Mouse (Mus musculus): ENCODE measurements around the gene Vps25. TPM values are rescaled to one million over a fixed set of nuclear protein-coding genes. Genes with fewer than 3 reads are reported as not detected.

The Vps25 gene
- polyA plus RNA-seq (2012; rRNA removed) = 82.9 and 97.4 TPM in 2 replicates

GRCm38 (mm10) chr11:101253613-101254389 is at the start of gene Vps25:
Gene Vps25, plus strand, starts transcription at chr11:101253707.
- peak; percentile 87 for DNase-seq
- Histone ChIP-seq H3K4me1 (ENCODE audit: control insufficient read depth, insufficient read depth, low read length) (peaks cover 5% of the 10 kb centered on the region), H3K4me3 (replicated peaks; ENCODE audit: extremely low read depth, low read depth, low read length) (peak within 1 kb of the TSS; percentile 97)
- under 1% methylated on average over 40 of the region's 40 CpGs for WGBS
- TF ChIP-seq POLR2A (IDR thresholded peaks at IDR 0.05; ENCODE audit: borderline replicate concordance, extremely low read depth, low read depth, low read length) (peak; percentile 96), CTCF (IDR thresholded peaks at IDR 0.05; ENCODE audit: insufficient read depth, low read length) (no peak)

- 25% methylated on average over 3 of the region's 3 CpGs for WGBS
- TF ChIP-seq CTCF (IDR thresholded peaks at IDR 0.05; ENCODE audit: insufficient read depth, low read length) = peak; percentile 47; the same call in 1 of the 2 replicates
- no peak for TF ChIP-seq POLR2A (IDR thresholded peaks at IDR 0.05; ENCODE audit: borderline replicate concordance, extremely low read depth, low read depth, low read length)
- no peak overlapping the region for H3K4me3 ChIP-seq (replicated peaks; ENCODE audit: extremely low read depth, low read depth, low read length)
- no peaks in the 10 kb centered on the region for H3K4me1 ChIP-seq (ENCODE audit: control insufficient read depth, insufficient read depth, low read length)
- no peak for DNase-seq
Measured at GRCm38 (mm10) chr11:101211970-101212369, 41.5 kb upstream of the Vps25 start.

- TF ChIP-seq POLR2A (IDR thresholded peaks at IDR 0.05; ENCODE audit: borderline replicate concordance, extremely low read depth, low read depth, low read length) (no peak), CTCF (IDR thresholded peaks at IDR 0.05; ENCODE audit: insufficient read depth, low read length) (no peak)
- Histone ChIP-seq H3K4me3 (replicated peaks; ENCODE audit: extremely low read depth, low read depth, low read length) (no peak overlapping the region), H3K4me1 (ENCODE audit: control insufficient read depth, insufficient read depth, low read length) (peaks cover 4% of the 10 kb centered on the region; the same call in 1 of the 2 replicates)
- 88% methylated on average over 5 of the region's 5 CpGs for WGBS
- no peak for DNase-seq
Measured at GRCm38 (mm10) chr11:101216936-101217335, 36.6 kb upstream of the Vps25 start.

DNA sequence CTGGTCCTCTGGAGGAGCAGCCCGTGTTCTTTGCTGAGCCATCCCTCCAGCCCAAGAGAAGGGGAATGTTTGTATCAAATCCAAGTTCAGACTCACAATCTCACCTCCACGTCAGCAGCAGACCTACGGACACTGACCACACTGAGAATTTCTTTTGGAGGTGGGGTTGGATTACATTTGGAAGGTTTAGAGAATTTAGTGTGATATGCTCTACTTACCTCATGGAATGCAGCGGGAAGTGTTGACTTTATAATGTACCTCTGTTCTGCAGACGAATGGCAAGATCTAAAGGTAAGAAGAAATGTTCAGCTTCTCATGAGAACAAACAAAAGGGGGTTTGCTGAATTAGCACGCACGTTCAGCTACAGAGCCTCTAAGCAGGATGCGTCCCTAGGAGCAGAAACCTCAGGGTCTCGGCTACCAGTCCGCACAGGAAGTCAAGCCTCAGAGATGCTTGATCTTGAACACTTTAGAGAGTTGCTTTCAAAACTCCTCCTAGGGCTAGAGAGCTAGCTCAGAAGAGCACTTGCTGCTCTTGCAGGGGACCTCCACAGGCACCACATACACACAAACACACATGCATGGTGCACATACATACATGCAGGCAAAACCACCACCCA is 35.0 kb upstream of the Vps25 start:
- no peak overlapping the region for H3K4me3 ChIP-seq (replicated peaks; ENCODE audit: extremely low read depth, low read depth, low read length)
- no peak for TF ChIP-seq CTCF (IDR thresholded peaks at IDR 0.05; ENCODE audit: insufficient read depth, low read length)
- peaks cover 4% of the 10 kb centered on the region; the same call in 1 of the 2 replicates for H3K4me1 ChIP-seq (ENCODE audit: control insufficient read depth, insufficient read depth, low read length)
- 71% methylated on average over 10 of the region's 10 CpGs for WGBS
- DNase-seq = no peak

DNA sequence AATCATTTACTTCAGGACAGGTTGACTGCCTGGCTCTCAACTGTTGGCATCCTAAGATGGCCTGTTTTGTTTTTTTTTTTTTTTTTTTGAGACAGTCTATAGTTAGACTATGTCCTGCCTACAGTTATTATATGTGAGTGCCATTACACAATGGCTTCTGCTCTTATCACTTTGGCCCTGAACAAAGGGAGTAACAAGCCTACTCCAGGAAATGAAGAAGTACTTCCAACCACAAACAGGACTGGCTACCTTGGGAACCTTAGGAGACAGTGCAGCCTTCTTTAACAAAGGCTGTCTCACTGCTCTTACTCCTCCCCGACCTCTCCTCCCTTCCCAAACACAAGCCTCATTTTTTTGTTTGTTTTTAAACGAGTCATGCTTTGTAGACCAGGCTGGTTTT is 32.7 kb upstream of the Vps25 start:
- Histone ChIP-seq H3K4me1 (ENCODE audit: control insufficient read depth, insufficient read depth, low read length) (peaks cover 6% of the 10 kb centered on the region; the same call in 1 of the 2 replicates), H3K4me3 (replicated peaks; ENCODE audit: extremely low read depth, low read depth, low read length) (no peak overlapping the region)
- TF ChIP-seq CTCF (IDR thresholded peaks at IDR 0.05; ENCODE audit: insufficient read depth, low read length) (no peak), POLR2A (IDR thresholded peaks at IDR 0.05; ENCODE audit: borderline replicate concordance, extremely low read depth, low read depth, low read length) (no peak)
- no peak for DNase-seq
- WGBS = 21% methylated on average over 2 of the region's 2 CpGs

- DNase-seq = no peak
- Histone ChIP-seq H3K4me1 (ENCODE audit: control insufficient read depth, insufficient read depth, low read length) (peaks cover 6% of the 10 kb centered on the region; the same call in 1 of the 2 replicates), H3K4me3 (replicated peaks; ENCODE audit: extremely low read depth, low read depth, low read length) (no peak overlapping the region)
- 41% methylated on average over 8 of the region's 8 CpGs for WGBS
- TF ChIP-seq CTCF (IDR thresholded peaks at IDR 0.05; ENCODE audit: insufficient read depth, low read length) (no peak), POLR2A (IDR thresholded peaks at IDR 0.05; ENCODE audit: borderline replicate concordance, extremely low read depth, low read depth, low read length) (no peak)
Measured at GRCm38 (mm10) chr11:101221306-101221986, 32.1 kb upstream of the Vps25 start.

DNA sequence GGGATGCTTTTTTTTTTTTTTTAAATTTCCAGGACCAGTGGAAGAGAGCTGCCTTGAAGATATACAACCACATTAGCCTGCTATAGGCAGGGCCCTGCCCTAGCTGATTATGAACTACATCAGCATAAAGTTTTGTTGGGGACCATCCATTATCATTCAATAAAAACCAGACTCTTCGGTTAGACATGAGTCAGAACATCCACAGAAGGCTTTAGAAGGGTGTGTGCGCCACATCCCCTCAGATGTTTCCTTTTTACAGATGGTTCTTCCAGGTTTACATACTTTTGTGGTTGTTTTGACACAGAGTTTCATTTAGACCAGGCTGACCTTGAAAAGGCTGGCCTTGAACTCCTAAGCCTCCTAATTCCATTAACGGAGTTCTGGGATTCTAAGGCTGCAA is 29.2 kb upstream of the Vps25 start:
- TF ChIP-seq POLR2A (IDR thresholded peaks at IDR 0.05; ENCODE audit: borderline replicate concordance, extremely low read depth, low read depth, low read length) (no peak), CTCF (IDR thresholded peaks at IDR 0.05; ENCODE audit: insufficient read depth, low read length) (no peak)
- no peak for DNase-seq
- H3K4me3 ChIP-seq (replicated peaks; ENCODE audit: extremely low read depth, low read depth, low read length) = no peak overlapping the region
- WGBS = 57% methylated on average over 3 of the region's 3 CpGs
- H3K4me1 ChIP-seq (ENCODE audit: control insufficient read depth, insufficient read depth, low read length) = peaks cover 6% of the 10 kb centered on the region; the same call in 1 of the 2 replicates

DNA sequence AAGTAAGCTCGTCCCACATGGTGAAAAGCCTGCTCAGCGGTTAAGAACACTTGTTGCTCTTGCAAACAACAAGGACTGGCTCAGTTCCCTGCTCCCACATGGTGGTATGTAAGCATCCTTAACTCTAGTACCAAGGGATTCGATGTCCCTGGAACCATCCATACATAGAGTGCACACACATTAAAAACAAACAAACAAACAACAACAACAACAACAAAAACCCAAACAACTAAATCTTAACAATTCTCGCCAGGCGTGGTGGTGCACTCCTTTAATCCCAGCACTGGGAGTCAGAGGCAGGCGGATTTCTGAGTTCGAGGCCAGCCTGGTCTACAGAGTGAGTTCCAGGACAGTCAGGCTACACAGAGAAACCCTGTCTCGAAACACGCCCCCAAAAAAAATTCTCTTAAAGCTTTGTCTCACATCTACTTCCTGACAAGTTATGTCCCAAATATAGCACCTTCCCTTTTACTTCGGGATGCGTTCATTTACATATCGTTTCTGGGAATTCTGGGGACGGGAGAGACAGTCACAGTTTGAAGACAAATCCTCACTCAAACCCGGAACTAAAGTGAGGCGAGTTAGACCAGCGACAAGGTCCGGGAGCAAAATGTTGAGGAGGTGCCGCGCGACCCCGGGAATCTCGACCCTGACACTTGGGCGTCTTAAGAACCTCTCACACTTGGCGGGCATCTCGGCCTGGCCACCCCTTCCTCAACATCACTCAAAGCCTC is 28.0 kb upstream of the Vps25 start:
- H3K4me1 ChIP-seq (ENCODE audit: control insufficient read depth, insufficient read depth, low read length) = peaks cover 10% of the 10 kb centered on the region
- no peak for DNase-seq
- TF ChIP-seq POLR2A (IDR thresholded peaks at IDR 0.05; ENCODE audit: borderline replicate concordance, extremely low read depth, low read depth, low read length) (no peak; the same call in 1 of the 2 replicates), CTCF (IDR thresholded peaks at IDR 0.05; ENCODE audit: insufficient read depth, low read length) (no peak)
- peak overlapping the region; percentile 90 for H3K4me3 ChIP-seq (replicated peaks; ENCODE audit: extremely low read depth, low read depth, low read length)
- 10% methylated on average over 25 of the region's 25 CpGs for WGBS

Data from lung, adult 2 months (tissue).